Mouse (Mus musculus): Measurements from ENCODE around the gene Chac1.
A peak's percentile ranks its signal among the peaks of the same experiment; 100 is the strongest.

Chac1 gene

GRCm38 (mm10) chr2:119350555-119351486 lies at the start of gene Chac1:
TSS of gene Chac1 (plus strand) at chr2:119351229.
- DNase-seq (ENCODE audit: low spot score), result peak; percentile 75

- DNase-seq (ENCODE audit: low spot score), result no peak
These were observed 48.2 kb upstream of the Chac1 start for GRCm38 (mm10) chr2:119302876-119303275.

- no peak for DNase-seq (ENCODE audit: low spot score)
These were observed 46.6 kb upstream of the Chac1 start for GRCm38 (mm10) chr2:119304391-119304790.

GRCm38 (mm10) chr2:119304798-119305208 lies 46.2 kb upstream of the Chac1 start:
- no peak for DNase-seq (ENCODE audit: low spot score)

GRCm38 (mm10) chr2:119311544-119311943 lies 39.5 kb upstream of the Chac1 start:
- DNase-seq (ENCODE audit: low spot score), result no peak

- DNase-seq (ENCODE audit: low spot score), result no peak
These were observed 38.6 kb upstream of the Chac1 start for GRCm38 (mm10) chr2:119312380-119312958.

DNA sequence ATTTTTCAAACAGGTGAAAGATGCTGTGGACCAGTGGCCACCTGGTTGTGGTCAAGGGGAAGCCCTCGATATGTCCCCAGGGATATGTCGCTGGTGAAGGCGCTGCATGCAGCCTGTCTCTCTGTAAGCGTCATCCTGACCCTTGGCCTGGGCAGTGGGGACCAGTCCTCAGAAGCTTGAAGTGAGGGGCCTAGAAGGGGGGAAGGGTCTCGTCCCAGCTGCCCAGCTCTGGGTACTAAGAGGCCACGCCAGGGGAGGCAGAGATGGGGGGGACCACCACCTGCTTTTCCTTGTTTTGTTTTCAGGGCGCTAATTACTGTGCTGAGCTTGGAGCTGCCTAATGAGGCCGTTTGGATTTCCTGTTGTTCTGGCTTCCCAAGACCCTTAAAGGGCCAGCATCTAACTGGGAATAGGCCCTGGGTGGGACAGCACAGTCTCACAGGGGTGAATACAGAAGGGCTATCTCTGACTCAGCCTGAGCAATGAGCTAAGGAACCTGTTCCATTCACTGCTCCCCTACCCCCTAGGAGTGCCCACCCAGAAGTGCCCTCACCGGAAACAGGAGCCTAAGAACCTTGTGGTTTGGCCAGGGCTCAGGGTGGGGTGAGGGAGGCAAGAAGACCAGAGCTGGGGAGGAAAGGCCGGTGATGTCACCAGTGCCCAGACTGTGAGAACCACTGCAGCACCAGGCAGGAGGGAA lies 37.1 kb upstream of the Chac1 start:
- DNase-seq (ENCODE audit: low spot score), result no peak

DNA sequence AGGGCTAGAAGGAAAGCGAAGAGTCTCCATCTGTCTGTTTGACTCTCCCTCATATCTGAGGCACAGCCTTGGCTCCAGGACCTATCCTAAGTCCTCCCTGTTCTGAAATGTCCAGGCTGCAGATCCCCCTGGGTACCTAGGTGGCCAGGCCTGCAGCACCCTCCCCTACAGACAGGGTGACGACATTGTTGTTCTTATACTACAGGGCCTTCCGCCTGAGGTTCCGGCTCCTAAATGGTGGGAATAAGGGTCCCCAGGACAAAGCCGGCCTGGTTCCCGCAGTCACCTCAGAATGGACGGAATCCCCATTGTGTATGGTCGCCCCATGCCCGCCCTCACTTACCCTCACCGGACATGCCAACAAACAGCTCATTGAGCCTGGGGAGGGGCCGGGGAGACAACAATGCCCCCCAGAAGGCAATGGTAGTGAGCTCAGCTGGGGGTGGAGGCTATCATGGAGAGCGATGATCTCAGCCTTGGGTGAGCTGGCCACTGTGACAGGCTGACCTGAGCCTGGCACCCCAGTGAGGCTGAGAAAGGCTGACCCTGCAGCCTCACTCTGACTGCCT lies 36.2 kb upstream of the Chac1 start:
- no peak for DNase-seq (ENCODE audit: low spot score)

DNA sequence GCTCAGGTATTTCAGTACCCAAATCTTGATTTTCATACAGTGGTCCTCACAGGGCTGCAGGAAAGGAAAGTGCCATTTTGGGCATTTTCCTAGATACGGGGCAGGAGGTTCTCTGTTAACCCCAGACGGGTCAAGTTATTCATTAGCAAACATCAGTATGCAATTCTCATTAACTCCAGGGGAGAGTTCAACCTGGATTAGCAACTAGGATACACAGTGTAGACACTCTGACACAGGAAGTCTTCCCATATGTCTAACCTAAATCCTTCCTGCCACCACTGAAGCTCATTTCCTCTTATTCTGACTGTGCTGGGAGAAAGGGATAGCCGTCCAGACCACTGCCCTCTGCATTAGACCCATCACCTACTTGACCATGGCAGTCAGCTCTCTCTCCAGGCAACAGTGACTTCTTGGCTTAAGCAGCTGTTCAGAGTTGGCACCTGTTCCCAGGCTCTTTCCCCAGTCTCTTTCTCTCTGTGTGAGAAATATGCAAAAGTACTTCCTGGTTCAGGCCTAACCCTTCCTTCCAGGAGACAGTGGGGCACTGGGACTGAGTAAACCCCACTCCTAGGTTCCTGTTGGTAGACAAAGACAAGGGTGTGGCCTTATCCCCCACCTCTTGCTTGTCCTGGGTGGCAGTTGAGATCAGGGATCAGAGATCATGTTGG lies 32.9 kb upstream of the Chac1 start:
- DNase-seq (ENCODE audit: low spot score), result no peak

DNA sequence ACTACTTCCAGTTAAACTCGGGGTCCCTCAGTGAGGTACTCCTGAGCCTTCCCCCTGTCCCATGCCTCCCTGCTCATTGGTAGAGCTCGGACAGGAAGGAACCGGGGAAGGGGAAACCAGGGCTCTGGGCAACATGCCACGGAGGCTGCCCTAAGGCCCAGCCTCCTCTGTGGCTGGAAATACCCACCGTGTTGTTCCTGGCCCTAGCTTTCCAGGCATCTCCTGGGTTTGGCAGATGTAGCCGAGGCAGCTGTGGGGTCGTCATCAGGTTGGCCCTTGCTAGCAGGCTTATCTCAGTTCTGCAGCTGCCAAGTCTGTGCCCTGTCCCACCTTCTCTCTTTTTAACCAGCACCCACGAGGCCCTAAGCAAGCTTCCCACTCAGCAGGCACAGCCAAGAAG lies 30.5 kb upstream of the Chac1 start:
- no peak for DNase-seq (ENCODE audit: low spot score)

- DNase-seq (ENCODE audit: low spot score), result no peak
These were observed 29.1 kb upstream of the Chac1 start for GRCm38 (mm10) chr2:119321771-119322586.

DNA sequence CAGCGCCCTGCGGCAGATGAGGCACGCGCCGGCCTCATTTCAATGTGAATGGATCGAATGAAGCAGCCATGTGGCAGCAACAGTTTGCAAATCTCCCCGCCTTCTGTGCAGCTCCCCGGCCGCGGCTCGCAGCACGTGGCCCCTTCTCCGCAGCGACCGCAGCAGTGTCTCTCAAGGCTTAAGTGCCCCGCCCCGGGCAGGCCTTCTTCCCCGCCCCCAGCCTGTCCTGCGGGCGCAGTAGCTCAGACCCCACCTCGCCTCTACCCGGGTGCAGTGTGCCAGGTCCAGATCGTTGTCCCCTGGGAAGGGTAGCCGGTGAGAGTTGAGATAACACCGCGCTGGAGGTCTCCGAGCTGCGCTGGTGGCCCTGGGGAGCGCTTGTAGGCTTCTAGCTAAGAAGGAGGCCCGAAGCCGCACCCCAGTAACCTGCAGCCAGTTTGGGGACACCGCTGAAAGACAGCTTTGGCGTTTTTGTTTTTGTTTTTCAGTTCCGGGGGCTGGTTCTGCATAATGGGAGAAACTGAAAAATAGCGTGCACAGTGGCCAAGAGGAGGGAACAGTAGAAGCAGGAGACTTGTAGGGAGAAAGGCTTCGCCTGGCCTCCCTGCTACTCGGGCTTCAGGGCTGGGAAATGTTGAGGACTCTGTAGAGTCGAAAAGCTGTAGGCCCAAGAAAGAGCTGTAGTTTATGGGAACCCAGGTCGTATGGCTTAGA lies 28.3 kb upstream of the Chac1 start:
- DNase-seq (ENCODE audit: low spot score), result no peak

DNA sequence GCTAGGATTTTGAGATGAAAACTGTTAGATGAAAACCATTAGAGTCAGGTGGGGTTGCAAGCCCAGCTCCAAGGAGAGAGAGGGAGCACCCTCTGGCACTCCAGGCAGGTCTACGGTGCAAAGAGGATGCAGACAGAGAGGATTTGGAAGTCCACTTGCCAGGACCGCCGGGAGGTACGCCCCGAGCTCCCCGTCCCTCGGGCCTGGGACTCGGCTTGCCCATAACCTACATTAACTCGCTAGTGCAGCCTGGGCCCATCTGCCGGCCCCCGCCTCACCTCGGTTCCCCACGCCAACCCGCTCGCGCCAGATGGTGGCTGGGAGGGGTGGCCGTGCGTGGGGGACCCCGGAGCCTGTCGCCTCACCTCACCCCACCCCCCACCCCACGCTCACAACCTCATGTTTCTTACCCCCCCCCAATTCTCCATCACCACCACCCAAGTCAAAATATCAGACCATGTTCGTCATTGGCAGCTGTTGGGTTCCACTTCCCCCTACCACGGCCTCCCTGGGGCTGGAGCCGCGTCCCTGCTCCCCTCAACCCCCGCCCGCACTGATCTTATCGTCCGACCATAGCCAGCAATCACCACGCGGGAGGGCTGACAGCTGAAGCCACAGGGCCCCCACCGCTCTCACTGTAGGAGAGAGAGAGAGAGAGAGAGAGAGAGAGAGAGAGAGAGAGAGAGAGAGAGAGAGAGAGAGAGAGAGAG lies 27.0 kb upstream of the Chac1 start:
- no peak for DNase-seq (ENCODE audit: low spot score)

- DNase-seq (ENCODE audit: low spot score), result no peak
These were observed 26.3 kb upstream of the Chac1 start for GRCm38 (mm10) chr2:119324576-119325318.

GRCm38 (mm10) chr2:119325568-119326143 lies 25.4 kb upstream of the Chac1 start, which contains the start of gene Dll4:
TSS of gene Dll4 (plus strand) at chr2:119325784.
- no peak for DNase-seq (ENCODE audit: low spot score)

DNA sequence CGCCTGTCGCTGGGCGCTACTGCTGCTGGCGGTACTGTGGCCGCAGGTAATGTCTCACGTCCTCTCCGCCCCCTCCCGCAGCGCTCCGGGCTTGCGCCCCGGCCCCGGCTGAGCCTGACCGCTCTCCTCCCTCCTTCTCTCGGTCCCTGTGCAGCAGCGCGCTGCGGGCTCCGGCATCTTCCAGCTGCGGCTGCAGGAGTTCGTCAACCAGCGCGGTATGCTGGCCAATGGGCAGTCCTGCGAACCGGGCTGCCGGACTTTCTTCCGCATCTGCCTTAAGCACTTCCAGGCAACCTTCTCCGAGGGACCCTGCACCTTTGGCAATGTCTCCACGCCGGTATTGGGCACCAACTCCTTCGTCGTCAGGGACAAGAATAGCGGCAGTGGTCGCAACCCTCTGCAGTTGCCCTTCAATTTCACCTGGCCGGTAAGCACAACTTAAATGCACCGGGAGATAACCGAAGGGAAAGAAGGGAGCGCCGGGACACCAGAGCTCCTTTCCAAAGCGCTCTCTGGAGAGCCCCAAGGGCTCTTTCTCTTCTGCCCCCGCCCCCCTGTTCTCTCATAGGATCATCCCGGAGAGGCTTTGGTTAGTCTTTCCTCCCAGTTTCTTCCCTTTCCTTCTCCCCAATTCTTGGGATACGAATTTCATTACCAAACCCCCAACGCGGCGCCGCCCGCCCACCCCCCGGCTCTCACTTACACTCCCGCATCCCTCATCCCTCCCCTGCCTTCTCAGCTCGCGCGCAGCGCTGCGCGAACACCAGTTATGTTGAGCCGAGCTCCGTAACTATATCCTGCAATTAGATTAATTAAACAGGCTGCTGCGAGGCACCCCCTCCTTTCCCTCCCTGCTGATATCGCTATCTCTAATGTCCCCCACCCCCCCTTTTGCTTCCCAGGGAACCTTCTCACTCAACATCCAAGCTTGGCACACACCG lies 24.6 kb upstream of the Chac1 start:
- no peak for DNase-seq (ENCODE audit: low spot score)

DNA sequence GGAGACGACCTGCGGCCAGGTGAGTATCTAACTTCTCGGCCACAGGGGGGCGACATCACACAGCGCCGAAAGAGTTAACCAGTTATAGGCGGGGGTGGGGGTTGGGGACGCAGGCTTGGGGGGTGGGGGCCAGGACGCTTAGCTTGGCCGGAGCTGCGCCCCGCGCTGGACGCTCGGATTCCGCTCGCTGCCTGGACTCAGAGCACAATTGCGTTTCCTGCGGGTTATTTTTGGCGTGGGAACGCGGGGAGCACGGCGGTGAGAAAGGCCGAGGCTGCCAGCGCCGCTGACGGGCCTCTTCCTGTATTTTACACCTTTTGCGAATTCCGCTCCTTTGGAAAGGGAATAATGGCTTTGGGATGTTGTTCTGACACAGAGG lies 23.9 kb upstream of the Chac1 start:
- DNase-seq (ENCODE audit: low spot score), result peak; percentile 22
